Mouse (Mus musculus) limb, embryonic 14.5 days (tissue): Measurements from ENCODE around the gene Spats1. TPM values are rescaled to one million over a fixed set of nuclear protein-coding genes. Genes with fewer than 3 reads are reported as not detected.

Experiments
- ATAC-seq: fragments of 200-750 bp; cut with Nextera tagmentation; 2 replicates; pipeline ENCODE4 v1.8.0; 2017; ENCODE audit warnings: low read depth, moderate number of reproducible peaks, moderate TSS enrichment; ENCODE audit not compliant: low FRiP score
- DNase-seq: peaks from one replicate; pipeline ENCODE4 v3.0.0-alpha.2; 2015; ENCODE audit warnings: low spot score
- H3K27ac ChIP-seq: fragments of 300-500 bp; sonication (generic); replicated peaks from 2 replicates; pipeline ENCODE4 v1.5.1; 2014; ENCODE audit warnings: low read depth, mild to moderate bottlenecking, low read length, moderate library complexity, mixed read lengths
- H3K27me3 ChIP-seq: fragments of 300-500 bp; sonication (generic); 2 replicates; pipeline ENCODE4 v1.6.1; 2014; ENCODE audit warnings: low read length, mixed read lengths; ENCODE audit not compliant: control insufficient read depth, insufficient read depth
- H3K36me3 ChIP-seq: fragments of 300-500 bp; sonication (generic); 2 replicates; pipeline ENCODE4 v1.6.1; 2014; ENCODE audit warnings: mild to moderate bottlenecking, low read length, moderate library complexity, mixed read lengths; ENCODE audit not compliant: control insufficient read depth, insufficient read depth
- H3K4me1 ChIP-seq: fragments of 300-500 bp; sonication (generic); 2 replicates; pipeline ENCODE4 v1.6.1; 2014; ENCODE audit warnings: antibody characterized with exemption, low read length, mixed read lengths; ENCODE audit not compliant: control insufficient read depth, insufficient read depth
- H3K4me2 ChIP-seq: fragments of 300-500 bp; sonication (generic); replicated peaks from 2 replicates; pipeline ENCODE4 v1.6.1; 2014; ENCODE audit warnings: low read depth, mild to moderate bottlenecking, low read length, moderate library complexity; ENCODE audit not compliant: severe bottlenecking
- H3K4me3 ChIP-seq: fragments of 300-500 bp; sonication (generic); replicated peaks from 2 replicates; pipeline ENCODE4 v1.5.1; 2014; ENCODE audit warnings: low read length
- H3K9ac ChIP-seq: fragments of 300-500 bp; sonication (generic); 2 replicates; pipeline ENCODE4 v1.6.1; 2014; ENCODE audit warnings: mild to moderate bottlenecking, low read depth, low read length, moderate library complexity; ENCODE audit not compliant: severe bottlenecking
- H3K9me3 ChIP-seq: fragments of 300-500 bp; sonication (generic); 2 replicates; pipeline ENCODE4 v1.6.1; 2016; ENCODE audit warnings: low read length; ENCODE audit not compliant: control insufficient read depth
- POLR2A ChIP-seq: fragments of 200-500 bp; IDR thresholded peaks from 2 replicates; pipeline ENCODE4 v1.8.0; 2012; ENCODE audit warnings: inconsistent platforms, mild to moderate bottlenecking, moderate library complexity, borderline replicate concordance; ENCODE audit not compliant: insufficient read depth, insufficient read length; ENCODE audit errors: extremely low read depth
- WGBS: fragments of 180-500 bp; shearing (Covaris S2); extraction: QIAGEN DNeasy Blood & Tissue Kit; methylation state at CpG from one replicate; pipeline ENCODE4 v1.1.7; 2014; 5-methylcytosine and 5-hydroxymethylcytosine counted together
- polyA plus RNA-seq, 2 experiments: library from polyadenylated mRNA; depleted of rRNA in 1 of 2; stranded (reverse) in 1 of 2; unstranded in 1 of 2; fragments of >200 nt; fragmentation: Nextera tagmentation in 1 of 2; extraction: Ambion mirVana in 1 of 2; gene quantifications; 2 replicates each; pipeline versions ENCODE4 v1.2.1 to v1.2.3; 2012 to 2014

Spats1 gene
- polyA plus RNA-seq, 2 experiments: 0.44 to 0.62 TPM

DNA sequence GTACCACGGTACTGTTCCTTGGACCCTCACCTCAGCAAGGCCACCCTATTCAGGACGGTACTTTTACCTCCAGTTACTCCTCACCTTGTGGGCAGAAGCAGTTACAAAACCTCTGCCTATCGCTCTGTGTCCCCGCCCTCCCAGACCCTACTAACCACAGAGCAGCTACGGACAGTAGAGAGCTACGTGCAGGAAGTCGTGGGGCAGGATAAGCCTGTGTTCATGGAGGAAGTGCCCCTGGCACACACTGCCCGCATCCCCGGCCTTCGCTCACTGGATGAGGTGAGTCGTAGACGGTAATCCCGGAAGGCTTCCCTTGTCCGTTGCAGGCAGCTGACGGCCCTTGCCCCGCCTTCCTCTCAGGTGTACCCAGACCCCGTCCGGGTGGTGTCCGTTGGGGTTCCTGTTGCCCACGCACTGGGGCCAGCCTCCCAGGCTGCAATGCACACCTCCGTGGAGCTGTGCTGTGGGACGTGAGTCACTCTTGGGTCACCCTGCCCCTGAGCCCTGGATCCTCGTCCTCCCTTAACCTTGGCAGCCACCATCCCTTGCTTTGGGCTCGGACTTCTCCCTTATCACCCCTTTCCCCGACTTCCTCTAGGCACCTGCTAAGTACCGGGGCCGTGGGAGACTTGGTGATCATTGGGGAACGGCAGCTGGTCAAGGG is 42.5 kb upstream of the Spats1 start:
- DNase-seq: no peak
- no peaks in the 10 kb centered on the region for H3K4me1 ChIP-seq
- no peak overlapping the region for H3K9ac ChIP-seq
- H3K27ac ChIP-seq: no peak overlapping the region
- WGBS: 92% methylated on average over 28 of the region's 28 CpGs
- TF ChIP-seq POLR2A: no peak
- H3K4me2 ChIP-seq: no peak overlapping the region
- peaks cover 42% of the 10 kb centered on the region for H3K36me3 ChIP-seq
- H3K27me3 ChIP-seq: no peaks in the 10 kb centered on the region
- no peak for ATAC-seq
- H3K9me3 ChIP-seq: no peaks in the 10 kb centered on the region
- no peak overlapping the region for H3K4me3 ChIP-seq

DNA sequence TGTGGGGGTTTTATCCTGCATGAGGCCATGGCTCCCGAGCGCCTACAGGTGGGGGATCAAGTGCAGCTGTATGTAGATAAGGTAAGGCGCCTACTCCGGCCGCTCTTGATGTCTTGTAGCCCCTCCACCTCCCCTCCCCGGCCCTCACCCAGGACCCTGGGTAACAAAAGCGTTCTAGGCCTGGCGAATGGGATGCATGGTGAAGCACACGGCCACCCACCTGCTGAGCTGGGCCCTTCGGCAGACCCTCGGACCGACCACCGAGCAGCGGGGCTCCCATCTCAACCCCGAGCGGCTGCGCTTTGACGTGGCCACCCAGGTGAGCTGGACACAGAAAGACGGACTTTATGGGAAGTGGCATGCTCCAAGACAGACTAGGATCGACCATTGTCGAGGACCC is 41.9 kb upstream of the Spats1 start:
- Histone ChIP-seq H3K36me3 (peaks cover 42% of the 10 kb centered on the region), H3K4me2 (no peak overlapping the region), H3K9me3 (no peaks in the 10 kb centered on the region), H3K4me3 (no peak overlapping the region), H3K9ac (no peak overlapping the region), H3K4me1 (no peaks in the 10 kb centered on the region), H3K27me3 (no peaks in the 10 kb centered on the region), H3K27ac (no peak overlapping the region)
- no peak for TF ChIP-seq POLR2A
- no peak for ATAC-seq
- DNase-seq: no peak
- 92% methylated on average over 21 of the region's 21 CpGs for WGBS

DNA sequence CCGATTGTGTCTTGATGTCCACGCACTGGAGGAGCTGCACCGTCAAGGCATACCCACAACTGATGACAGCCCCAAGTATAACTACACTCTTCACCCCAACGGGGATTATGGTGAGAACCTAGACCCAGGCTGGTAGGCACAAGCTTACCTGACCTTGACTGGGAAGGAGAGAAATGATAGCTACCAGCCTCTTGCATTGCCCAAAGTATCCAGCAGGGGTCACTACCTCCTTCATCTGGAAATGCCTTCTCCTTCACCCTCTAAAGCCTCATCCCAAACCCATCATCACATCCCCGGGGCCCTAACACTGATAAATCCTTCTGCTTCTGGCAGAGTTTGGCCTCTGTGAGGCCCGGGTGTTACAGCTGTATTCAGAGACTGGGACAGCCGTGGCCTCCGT is 41.3 kb upstream of the Spats1 start:
- Histone ChIP-seq H3K36me3 (peaks cover 42% of the 10 kb centered on the region), H3K27ac (no peak overlapping the region), H3K9ac (no peak overlapping the region), H3K27me3 (no peaks in the 10 kb centered on the region), H3K4me2 (no peak overlapping the region), H3K4me3 (no peak overlapping the region), H3K9me3 (no peaks in the 10 kb centered on the region), H3K4me1 (no peaks in the 10 kb centered on the region)
- WGBS: 46% methylated on average over 8 of the region's 8 CpGs
- TF ChIP-seq POLR2A: no peak
- DNase-seq (peak; percentile 83), ATAC-seq (no peak; the same call in 1 of the 2 replicates)

DNA sequence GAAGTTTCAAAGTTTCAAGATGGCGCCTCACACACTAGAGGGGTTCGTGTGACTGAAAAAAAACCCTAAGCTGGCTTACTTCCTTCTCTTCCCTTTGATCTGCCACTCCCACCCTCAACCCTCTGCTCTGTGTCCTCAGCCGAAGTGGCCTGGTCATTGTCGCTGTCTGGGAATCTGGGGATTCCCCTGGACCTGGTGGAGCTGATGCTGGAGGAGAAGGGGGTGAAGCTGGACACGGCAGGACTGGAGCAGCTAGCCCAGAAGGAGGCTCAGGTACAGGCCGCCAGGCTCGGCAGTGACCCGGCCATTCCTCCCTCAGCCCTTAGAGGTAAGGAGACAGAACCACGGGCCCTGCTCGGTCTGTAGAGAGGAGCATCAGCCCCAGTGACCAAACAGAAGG is 40.6 kb upstream of the Spats1 start:
- Histone ChIP-seq H3K4me3 (no peak overlapping the region), H3K9me3 (no peaks in the 10 kb centered on the region), H3K36me3 (peaks cover 45% of the 10 kb centered on the region), H3K4me2 (no peak overlapping the region), H3K9ac (no peak overlapping the region), H3K27ac (no peak overlapping the region), H3K4me1 (no peaks in the 10 kb centered on the region), H3K27me3 (no peaks in the 10 kb centered on the region)
- ATAC-seq (no peak), DNase-seq (no peak)
- no peak for TF ChIP-seq POLR2A
- 83% methylated on average over 10 of the region's 10 CpGs for WGBS

DNA sequence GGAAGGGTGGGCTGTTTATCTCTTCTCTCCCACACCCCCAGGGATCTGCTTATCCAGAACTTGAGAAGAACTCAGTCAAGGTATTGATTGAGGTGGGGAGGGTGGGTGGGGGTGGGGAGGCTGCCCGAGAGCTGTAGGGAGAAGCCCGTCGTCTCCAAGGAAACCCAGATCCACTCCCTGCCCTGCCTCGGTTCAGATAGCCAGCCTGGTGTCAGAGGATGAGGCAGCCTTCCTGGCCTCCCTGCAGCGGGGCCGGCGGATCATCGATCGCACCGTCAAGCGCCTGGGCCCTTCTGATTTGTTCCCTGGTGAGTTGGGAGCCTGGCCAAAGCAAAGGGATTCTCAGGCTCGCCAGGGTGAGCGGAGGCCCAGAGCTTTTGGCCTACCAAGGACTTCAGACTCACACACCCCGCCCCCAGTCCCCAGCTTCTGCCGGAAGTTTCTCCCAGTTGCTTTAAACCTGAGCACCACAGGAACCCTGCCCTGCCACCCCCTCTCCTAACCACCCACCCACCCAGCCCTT is 40.0 kb upstream of the Spats1 start:
- no peak for TF ChIP-seq POLR2A
- Histone ChIP-seq H3K4me1 (no peaks in the 10 kb centered on the region), H3K27ac (no peak overlapping the region), H3K27me3 (no peaks in the 10 kb centered on the region), H3K36me3 (peaks cover 42% of the 10 kb centered on the region), H3K4me3 (no peak overlapping the region), H3K4me2 (no peak overlapping the region), H3K9me3 (no peaks in the 10 kb centered on the region), H3K9ac (no peak overlapping the region)
- WGBS: 59% methylated on average over 15 of the region's 15 CpGs
- ATAC-seq: no peak
- DNase-seq: no peak
